Mouse (Mus musculus): ENCODE data around the gene Zbtb18.
"Not testable (repeated sequence)": the region's sequence is repeated elsewhere in the genome, so short reads cannot be mapped to it uniquely, and the experiment has no call there.

Zbtb18 gene

GRCm38 (mm10) chr1:177447541-177448111, 5.5 kb downstream of the Zbtb18 start:
- no peak for DNase-seq

DNA sequence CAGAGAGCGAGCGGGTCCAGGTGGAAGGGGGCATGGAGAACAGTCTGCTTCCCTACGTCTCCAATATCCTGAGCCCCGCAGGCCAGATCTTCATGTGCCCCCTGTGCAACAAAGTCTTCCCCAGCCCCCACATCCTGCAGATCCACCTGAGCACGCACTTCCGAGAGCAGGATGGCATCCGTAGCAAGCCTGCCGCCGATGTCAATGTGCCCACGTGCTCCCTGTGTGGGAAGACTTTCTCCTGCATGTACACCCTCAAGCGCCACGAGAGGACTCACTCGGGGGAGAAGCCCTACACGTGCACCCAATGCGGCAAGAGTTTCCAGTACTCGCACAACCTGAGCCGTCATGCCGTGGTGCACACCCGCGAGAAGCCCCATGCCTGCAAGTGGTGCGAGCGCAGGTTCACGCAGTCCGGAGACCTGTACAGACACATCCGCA, 6.0 kb downstream of the Zbtb18 start:
- DNase-seq, result no peak

DNA sequence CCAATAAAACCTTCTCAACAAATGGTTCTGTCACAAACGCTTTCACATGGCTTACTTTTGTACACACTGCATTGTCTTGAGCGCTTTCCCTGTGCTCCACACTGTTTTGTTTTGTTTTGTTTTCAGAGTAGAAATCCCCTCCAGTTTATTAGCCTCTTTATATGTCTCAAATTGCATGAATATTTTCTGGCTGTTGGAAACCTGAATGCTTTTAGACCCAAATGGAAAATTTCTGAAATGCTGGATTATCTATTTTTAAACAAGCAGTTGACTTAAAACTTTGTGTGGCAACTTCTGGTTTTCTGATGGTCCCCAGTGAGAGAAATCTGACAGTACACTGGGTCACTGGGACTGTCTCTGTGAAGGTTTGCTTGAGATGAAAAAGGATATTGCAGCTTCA, 6.8 kb downstream of the Zbtb18 start:
- no peak for DNase-seq

DNA sequence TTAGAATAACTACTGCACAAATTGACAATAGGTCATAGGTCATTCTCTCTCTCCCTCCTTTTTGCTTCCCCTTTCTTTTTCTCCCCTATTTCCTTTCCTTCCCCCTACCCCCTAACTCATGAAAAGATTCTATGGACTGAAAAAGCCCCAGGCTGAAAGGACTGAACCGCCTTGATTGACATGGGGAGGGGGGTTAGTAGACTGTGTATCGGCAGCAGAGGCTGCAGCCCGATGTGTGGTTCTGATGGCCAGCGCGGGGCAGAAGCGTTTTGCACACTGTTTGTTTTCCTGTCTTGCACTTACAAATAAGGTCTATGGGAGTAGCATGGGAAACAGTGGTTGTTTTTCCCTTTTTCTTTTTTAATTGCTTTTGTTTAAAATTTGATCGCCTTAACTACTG, 7.7 kb downstream of the Zbtb18 start:
- DNase-seq, result not testable (repeated sequence)

- DNase-seq, result no peak
These were observed 8.9 kb downstream of the Zbtb18 start for GRCm38 (mm10) chr1:177451041-177451440.

- no peak for DNase-seq
These were observed 9.9 kb downstream of the Zbtb18 start for GRCm38 (mm10) chr1:177451991-177452431.

DNA sequence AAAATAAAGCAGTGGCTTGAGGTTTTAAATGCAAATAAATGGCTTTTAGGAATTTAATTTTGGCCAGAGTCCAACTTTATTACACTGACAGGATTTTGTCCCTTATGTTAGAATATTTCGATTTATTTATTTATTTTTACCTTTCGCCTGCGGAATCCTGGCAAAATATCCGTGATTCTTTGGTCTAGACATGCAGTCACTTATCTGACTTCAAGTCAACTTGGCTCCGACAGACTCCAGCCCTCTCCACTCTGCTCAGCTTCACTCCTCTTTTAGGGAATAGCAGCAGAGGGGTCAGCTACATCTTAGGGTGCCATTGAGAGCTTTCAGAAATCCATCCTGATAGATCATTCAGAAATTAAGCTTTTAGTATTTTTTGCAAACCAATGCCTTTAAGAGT, 10.8 kb downstream of the Zbtb18 start:
- no peak for DNase-seq

DNA sequence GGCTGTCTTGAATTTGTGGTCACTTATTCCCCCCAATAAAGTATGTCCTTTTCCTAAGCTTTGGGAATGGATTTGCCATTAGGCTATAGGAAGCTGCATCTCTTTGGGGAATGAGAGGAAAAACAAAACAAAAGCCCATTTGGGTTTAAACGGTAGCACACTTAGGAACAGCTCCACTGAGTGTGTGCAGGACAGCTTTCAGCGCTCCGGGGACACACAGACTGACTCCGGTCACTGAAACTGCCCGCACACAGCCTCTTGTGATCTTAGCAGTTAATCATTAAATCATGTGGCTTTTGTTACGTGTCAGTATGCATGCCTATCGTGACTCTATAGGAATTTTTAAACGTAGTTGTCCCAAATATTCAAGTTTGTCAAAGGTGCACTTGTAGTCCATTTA, 11.7 kb downstream of the Zbtb18 start:
- DNase-seq, result no peak

DNA sequence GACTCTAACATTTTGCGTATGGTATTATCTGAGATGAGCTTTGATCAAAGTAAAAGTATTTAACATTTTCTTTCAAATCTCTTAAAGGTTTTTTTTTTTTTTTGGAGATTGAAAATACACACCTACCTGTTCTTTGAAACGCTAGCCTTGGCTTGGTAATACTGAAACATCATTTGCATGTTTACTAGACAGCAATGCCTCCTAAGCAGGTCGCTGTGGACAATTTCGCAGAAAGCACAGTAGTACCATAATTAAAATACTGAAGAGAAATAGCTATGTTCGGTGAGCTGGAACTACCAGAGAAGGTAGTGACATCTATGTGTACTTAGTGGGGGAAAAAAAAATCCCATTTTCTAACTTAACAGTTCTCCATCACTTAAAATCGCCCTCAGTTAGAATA, 12.3 kb downstream of the Zbtb18 start:
- DNase-seq, result no peak

- no peak for DNase-seq
These were observed 13.3 kb downstream of the Zbtb18 start for GRCm38 (mm10) chr1:177455466-177455865.

DNA sequence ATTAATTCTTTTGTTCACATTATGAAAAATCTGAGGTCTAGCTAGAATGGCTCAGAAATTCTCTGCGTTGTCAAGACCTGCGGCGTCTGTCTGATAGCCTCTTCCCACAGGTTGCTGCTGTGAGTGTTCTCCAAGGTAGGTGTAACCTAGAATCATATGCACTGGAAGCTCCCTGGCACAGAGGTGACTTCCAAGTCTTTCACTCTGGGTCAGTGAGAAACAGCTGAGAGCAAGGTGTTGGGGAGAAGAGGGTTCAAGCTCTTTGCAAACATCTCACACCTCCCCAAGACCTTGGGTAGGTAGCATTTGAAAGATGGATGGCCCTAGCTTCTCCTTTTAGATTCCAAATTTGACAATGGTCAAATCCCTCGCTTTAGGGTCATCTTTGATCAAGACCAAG, 14.1 kb downstream of the Zbtb18 start:
- DNase-seq, result no peak

GRCm38 (mm10) chr1:177456772-177457171, 14.6 kb downstream of the Zbtb18 start:
- DNase-seq, result no peak

DNA sequence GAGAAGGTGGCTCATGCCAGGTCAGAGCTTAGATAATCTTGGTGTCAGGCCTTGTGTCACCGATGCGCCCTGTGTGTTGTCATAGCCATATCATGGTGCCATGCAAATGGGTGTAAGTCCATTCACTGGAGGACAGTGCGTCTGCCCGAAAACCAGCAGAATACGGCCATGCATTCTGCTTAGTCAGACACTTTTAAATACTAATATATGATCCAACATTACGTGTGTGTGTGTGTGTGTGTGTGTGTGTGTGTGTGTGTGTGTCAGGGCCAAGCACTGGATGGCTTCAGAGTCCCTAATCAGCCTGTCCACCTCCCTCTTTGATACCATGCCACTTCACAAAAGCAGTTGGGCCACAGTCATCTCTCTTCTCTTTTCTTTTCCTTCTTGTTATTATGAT, 15.8 kb downstream of the Zbtb18 start:
- no peak for DNase-seq

DNA sequence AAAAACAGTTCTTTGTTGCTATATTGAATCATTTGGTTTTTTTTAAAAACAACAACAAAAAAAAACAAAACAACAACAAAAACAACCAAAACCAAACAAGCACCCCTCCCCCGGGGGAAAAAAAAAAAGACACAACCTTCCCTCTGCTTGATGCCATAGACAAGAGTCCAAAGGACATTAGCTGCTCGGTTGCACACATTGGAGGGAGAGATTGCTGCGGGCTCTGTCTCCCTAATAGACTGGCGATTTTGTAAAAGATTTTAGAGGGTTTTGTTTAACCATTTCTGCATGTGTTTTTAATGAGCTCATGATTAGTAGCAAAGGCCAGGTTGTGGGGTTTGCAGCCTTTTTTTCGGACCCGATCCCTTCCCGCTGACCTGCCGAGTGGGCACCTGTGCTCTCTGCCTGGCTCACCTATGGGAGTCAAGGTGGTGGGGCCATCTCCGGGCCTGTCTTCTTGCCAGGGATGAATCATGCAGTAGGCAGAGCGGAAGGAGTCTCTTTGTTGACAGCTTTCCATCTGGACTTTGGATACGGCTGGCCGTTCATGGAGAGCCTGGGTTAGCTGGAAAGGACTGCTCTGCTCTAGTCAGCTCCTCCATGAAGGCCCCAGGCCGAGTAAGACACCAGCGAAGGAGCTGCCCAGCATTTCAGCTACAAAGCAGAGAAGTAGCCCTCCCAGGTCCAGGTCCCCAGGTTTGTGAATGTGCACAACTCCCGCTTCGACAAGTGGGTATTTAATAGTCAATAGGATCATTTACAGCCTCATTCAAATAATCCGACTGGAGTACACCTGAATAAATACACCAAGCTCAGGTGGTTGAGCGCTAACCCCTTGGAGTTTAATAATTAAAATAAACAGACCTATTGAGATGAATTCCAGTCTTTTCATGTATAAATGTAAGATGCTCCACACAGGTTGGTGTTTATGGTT, 16.6 kb downstream of the Zbtb18 start:
- no peak for DNase-seq

GRCm38 (mm10) chr1:177459536-177459935, 17.4 kb downstream of the Zbtb18 start:
- no peak for DNase-seq

DNA sequence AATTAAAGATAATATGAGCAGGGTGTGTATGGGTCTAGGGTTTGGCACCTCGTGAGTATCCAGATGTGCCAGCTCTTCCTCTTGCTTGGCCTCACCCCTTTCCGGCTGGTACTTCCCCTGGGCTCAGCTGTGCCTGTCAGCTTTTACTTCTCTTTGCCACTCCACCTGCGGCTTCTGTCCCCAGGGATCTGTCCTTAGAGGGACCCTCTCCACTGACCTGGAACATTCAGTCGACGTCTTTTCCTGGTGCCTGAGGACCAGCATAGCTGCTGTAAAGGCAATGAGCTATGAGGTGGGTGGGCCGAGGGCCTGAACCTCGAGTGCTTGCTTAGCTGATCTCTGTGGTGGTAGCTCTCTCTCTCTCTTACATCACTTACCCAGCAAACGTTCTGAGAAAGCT, 25.0 kb downstream of the Zbtb18 start:
- peak; percentile 17 for DNase-seq

DNA sequence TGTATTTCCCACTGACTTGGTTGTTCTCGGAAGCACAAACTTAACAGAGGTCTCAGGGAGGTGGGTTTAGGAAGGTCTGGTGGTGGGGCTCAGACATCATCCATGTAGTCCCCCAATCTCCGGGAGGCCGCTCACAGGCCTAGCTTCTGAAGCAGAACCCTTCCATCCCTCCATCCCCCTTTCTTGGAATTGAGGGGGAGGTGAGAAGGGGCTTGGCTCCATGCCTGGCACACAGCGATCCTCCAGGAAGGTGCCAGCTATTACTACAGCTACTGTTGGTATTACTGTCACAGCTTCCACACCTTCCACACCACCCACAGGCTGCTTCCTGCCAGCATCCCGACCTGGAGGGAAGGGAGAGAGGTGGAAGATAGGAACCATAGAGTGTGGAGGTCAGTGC, 26.3 kb downstream of the Zbtb18 start:
- DNase-seq, result no peak

- DNase-seq, result no peak
These were observed 27.9 kb downstream of the Zbtb18 start for GRCm38 (mm10) chr1:177470091-177470490.

DNA sequence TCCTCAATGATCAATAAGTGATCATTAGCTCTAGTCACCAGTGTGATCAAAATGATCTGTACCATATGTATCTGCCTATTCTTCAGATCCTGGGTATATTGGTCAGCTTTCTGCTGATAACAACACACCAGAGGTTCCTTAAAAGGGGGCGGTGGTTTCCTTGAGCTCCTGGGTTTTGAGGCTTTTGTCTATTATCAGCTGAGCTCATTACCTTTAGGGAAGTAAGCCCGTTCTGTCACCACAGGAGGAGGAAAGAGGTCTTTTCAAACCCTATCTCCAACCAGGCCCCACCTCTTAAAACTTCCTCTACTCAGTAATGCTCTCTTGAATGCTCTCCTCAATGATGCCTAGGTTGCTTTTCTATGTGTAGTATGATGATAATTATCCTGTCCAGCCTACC, 28.8 kb downstream of the Zbtb18 start:
- no peak for DNase-seq

- no peak for DNase-seq
These were observed 33.5 kb downstream of the Zbtb18 start for GRCm38 (mm10) chr1:177475542-177476197.

DNA sequence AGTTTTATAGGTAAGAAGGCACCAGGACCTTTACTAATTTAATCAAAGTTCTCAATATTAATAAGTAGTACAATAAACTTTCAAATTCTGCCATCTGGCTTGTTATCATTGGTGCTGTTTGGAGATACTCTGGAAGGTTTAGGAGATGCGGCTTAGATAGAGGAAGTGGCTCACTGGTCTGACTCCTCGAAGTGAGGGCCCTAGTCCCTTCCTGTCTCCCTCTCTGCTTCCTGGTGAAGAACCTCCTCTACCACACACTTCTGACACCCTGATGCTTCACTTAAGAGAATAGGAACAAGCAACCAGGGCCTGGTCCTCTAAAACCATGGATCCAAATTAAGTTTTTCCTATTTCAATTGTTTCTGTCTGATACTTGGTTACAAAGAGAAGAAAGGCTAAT, 36.4 kb downstream of the Zbtb18 start:
- DNase-seq, result no peak

GRCm38 (mm10) chr1:177479356-177480004, 37.3 kb downstream of the Zbtb18 start:
- no peak for DNase-seq

DNA sequence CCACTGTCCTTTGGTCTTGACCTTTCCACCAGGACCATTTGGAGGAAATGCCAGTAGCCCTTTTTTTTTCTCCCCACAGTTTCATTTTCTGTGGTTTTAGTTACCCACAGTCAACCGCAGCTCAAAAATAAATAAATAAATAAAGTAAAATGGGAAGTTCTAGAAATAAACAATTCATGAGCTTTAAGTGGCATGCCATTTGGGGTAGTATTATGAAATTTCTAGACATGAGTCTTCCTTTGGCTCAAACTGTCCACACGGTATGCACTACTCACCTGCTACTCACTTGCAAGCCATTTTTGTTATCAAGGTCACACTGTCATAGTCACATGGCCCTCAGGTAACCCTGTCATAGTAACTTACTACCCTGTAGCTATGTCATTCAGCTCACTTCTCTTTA, 41.5 kb downstream of the Zbtb18 start:
- DNase-seq, result no peak
